Mouse (Mus musculus): ENCODE measurements around the gene Jazf1. TPM values are rescaled to one million over a fixed set of nuclear protein-coding genes. Genes with fewer than 3 reads are reported as not detected.

Jazf1 gene
- total RNA-seq, 4 experiments from 2014 or later = 1.4 to 2.0 (median 1.8) TPM

GRCm38 (mm10) chr6:53010286-53010685, 58.1 kb downstream of the Jazf1 start:
- no peak for DNase-seq (ENCODE audit: low spot score)

GRCm38 (mm10) chr6:53006032-53006431, 62.4 kb downstream of the Jazf1 start:
- DNase-seq (ENCODE audit: low spot score) = no peak

- no peak for DNase-seq (ENCODE audit: low spot score)
Measured at GRCm38 (mm10) chr6:53005544-53005943, 62.9 kb downstream of the Jazf1 start.

- DNase-seq (ENCODE audit: low spot score) = no peak
Measured at GRCm38 (mm10) chr6:52990816-52991215, 77.6 kb downstream of the Jazf1 start.

GRCm38 (mm10) chr6:52987905-52988640, 80.4 kb downstream of the Jazf1 start:
- DNase-seq (ENCODE audit: low spot score) = no peak

GRCm38 (mm10) chr6:52987391-52987790, 81.0 kb downstream of the Jazf1 start:
- DNase-seq (ENCODE audit: low spot score) = peak; percentile 53

- DNase-seq (ENCODE audit: low spot score) = no peak
Measured at GRCm38 (mm10) chr6:52982175-52982574, 86.3 kb downstream of the Jazf1 start.

- no peak for DNase-seq (ENCODE audit: low spot score)
Measured at GRCm38 (mm10) chr6:52979503-52979902, 88.9 kb downstream of the Jazf1 start.

- no peak for DNase-seq (ENCODE audit: low spot score)
Measured at GRCm38 (mm10) chr6:52973351-52973750, 95.1 kb downstream of the Jazf1 start.

- DNase-seq (ENCODE audit: low spot score) = no peak
Measured at GRCm38 (mm10) chr6:52972138-52972537, 96.3 kb downstream of the Jazf1 start.

GRCm38 (mm10) chr6:52969717-52970261, 98.6 kb downstream of the Jazf1 start:
- peak; percentile 63 for DNase-seq (ENCODE audit: low spot score)

GRCm38 (mm10) chr6:52968346-52968891, 100.0 kb downstream of the Jazf1 start:
- DNase-seq (ENCODE audit: low spot score) = no peak

GRCm38 (mm10) chr6:52967557-52968270, 100.7 kb downstream of the Jazf1 start:
- no peak for DNase-seq (ENCODE audit: low spot score)

- peak; percentile 44 for DNase-seq (ENCODE audit: low spot score)
Measured at GRCm38 (mm10) chr6:52966001-52966400, 102.4 kb downstream of the Jazf1 start.

GRCm38 (mm10) chr6:52965340-52965739, 103.1 kb downstream of the Jazf1 start:
- no peak for DNase-seq (ENCODE audit: low spot score)

- DNase-seq (ENCODE audit: low spot score) = no peak
Measured at GRCm38 (mm10) chr6:52963840-52964690, 104.4 kb downstream of the Jazf1 start.

- DNase-seq (ENCODE audit: low spot score) = no peak
Measured at GRCm38 (mm10) chr6:52963430-52963732, 105.0 kb downstream of the Jazf1 start.

- no peak for DNase-seq (ENCODE audit: low spot score)
Measured at GRCm38 (mm10) chr6:52962600-52963429, 105.6 kb downstream of the Jazf1 start.

GRCm38 (mm10) chr6:52961660-52962490, 106.6 kb downstream of the Jazf1 start:
- no peak for DNase-seq (ENCODE audit: low spot score)

GRCm38 (mm10) chr6:52957730-52958129, 110.7 kb downstream of the Jazf1 start:
- DNase-seq (ENCODE audit: low spot score) = peak; percentile 53

All from heart, adult 8-10 months (tissue).